Mouse (Mus musculus) cerebellum, adult 8-10 months (tissue): Measurements from ENCODE around the gene Pcp4.
A peak's percentile ranks its signal among the peaks of the same experiment; 100 is the strongest.
"Not testable (repeated sequence)": the region's sequence is repeated elsewhere in the genome, so short reads cannot be mapped to it uniquely, and the experiment has no call there.

ENCODE experiments used
- DNase-seq: peaks from one replicate; pipeline ENCODE4 v3.0.0; 2022

The Pcp4 gene

DNA sequence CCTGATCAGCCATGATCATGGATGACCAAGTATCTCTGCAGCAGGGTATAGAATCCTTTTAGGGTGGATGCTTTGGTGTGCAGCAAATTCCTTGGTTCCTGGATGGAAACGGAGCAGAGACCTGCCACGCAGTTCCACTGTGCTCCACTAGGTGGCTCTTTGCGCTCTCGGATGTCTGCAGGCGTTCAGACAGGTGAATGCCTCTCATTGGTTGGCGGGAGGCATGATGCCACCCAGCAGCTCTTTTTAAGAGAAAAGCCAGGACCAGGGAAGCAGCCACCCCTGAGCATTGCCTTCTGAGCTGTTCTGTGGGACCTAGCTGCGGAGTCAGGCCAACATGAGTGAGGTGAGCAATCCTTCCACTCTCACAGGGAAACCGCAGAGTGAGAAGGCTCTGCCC lies at the start of gene Pcp4:
Gene Pcp4 (plus strand): TSS at position 162 of the 400 bp plus-strand sequence.
- peak; percentile 83 for DNase-seq

DNA sequence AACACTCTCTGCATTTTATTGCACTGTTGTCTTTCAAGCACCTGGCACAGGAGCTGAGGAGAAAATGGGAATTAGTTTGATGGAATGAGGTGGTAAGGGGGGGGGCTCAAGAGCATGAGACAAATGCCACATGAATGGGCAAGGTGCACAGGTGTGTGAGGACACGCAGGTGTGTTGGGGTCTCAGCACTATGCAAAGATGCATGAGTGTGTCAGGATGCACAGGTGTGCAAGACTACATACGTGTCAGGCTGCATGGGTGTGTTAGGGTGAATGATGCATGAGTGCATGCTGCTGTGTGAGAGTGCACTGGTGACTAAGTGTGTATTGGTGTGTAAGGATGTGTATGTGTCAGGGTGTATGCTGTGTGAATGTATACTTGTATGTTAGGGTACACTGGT lies 42.4 kb upstream of the Pcp4 start:
- no peak for DNase-seq

DNA sequence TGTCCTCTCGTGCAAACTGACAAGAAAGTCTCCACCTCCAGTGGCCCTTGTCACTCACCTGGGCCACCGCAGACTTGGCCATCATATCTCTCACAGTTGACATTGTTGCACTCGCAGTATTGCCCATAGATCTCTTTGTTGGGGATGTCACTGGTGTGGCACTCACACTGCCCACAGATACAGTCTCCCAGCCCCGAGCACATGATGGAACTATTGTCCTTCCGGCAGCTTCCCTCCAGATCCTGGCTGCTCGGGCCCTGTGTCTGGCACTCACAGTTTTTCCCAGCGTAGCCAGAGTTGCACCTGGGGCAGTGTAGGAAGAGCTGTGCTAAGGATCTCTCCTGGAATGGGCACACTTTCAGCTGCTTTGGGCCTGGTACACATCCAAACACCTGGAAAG lies 40.7 kb upstream of the Pcp4 start:
- DNase-seq: no peak

DNA sequence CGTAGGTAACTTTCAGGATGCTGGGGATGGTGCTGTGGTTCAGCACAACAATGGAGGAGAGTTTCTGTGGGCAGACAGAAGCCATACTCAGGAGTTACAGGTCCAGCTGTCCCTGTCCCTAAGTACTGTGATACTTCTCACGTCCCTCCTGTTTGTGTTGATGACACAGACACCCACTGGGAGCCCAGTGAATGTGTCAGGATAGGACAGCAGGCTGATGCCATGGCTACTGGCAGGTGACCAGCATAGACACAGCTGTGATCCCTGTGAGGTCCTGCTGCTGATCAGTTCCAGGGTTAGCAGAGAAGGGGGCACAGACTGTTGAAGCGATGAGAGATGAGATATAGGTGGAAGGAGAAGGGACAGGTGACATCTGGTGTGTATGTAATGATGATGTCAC lies 38.4 kb upstream of the Pcp4 start:
- DNase-seq: no peak

DNA sequence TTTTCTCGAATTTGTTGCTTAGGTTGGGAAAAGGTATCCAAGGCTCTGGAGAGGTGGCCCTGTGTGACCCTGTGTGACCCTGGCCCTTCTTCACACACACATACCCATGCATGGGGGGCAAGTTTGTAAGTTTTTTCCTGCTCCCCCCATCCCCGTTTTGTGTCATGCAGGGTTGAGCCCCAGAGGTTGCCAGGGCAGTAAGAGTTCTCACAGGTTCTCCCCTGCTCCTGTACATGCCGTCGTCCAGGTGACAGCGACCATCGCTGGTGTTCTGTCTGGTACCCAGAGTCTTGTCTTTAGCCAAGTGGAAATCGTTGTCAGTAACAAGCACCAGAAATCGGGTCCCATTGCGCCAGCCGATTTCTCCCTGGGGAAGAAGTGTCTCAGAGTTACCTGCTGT lies 34.1 kb upstream of the Pcp4 start:
- no peak for DNase-seq

DNA sequence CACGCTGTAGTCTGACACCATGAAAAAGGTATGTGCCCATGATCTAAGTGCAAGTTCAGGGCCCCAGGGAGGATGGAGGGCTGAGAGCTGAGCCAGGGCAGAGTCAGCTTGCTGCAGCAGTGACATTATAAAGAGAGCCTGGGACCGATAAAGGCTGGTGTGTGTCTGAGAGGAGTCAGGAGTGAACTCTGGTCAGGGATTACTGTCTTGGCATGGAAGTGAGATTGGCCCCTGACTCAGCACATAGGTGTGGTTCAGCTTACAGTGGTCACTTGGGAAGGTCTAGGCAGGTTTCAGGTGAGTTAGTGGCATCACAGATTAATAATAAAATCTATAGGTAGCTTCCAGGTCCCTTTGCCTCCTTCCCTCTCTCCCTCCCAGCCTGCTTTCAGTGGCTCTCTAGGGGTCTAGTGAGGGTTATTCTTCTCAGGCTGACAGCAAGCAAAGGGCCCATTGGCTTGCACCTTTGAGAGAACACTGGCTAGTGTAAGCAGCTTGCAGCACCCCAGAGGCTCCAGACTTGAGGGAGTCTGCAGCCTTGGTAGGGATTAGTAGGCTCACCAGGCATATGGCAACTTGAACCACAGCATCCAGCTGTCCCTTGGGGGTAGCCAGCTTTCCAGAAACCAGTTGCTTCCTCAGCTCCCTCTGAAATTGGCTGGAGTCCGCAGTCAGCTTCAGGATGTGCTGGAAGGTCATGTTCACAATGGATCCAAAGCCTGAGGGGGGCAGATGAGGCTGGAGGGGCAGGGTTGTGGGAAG lies 33.2 kb upstream of the Pcp4 start:
- no peak for DNase-seq

DNA sequence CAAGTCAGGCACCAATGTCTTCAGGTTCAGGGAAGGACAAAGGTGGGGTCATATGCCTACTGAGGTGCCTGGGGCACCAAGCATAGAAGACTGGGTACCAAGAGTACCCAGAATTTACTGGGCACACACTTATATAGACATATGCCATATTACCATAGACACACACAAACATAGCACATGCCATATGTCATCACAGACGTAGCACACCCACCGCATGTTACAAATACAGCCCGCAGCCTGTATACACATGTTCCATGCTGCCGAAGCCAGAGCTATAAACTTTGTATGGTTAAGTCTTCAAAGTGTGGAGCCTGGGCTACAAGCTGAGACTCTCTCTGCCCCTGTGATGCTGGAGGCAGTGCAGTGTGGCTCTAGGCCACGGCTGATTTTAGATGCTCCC lies 28.5 kb upstream of the Pcp4 start:
- DNase-seq: no peak

DNA sequence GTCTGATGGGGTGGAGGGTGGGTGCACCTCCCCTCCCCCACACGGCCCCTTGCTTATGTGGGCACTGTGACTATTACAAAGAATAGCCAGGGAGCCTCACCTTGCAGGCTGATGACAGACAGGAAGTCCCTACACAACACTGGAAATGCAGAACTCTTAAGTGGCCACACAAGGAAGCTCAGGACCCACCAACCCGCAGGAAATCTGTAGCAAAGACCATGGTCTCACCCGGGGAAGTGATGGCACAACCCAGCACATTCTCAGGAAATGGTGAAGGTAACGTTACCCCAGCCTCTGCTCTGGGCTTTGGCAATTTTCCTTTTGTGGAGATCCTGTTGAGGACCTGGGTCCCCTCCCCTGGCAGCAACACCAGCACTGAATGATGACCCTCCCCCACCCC lies 27.7 kb upstream of the Pcp4 start:
- DNase-seq: no peak

DNA sequence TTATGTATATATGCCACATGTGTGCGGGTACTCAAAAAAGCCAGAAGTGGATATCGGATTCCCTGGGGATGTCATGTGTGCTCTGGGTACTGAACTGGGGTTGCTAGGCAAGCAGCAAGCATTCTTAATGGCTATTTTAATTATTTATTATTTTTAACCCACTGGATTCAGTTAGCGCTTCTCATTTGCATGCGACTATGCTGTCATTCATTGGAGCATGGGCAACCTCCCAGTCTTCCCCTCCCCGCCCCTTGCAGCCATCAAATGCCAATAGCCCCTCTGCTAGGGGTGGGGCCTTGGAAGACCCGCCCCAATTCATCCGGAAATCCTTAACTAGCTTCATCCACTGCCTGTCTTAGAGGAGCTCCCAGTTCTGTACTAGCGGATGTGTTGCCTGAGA lies 26.5 kb upstream of the Pcp4 start:
- no peak for DNase-seq

DNA sequence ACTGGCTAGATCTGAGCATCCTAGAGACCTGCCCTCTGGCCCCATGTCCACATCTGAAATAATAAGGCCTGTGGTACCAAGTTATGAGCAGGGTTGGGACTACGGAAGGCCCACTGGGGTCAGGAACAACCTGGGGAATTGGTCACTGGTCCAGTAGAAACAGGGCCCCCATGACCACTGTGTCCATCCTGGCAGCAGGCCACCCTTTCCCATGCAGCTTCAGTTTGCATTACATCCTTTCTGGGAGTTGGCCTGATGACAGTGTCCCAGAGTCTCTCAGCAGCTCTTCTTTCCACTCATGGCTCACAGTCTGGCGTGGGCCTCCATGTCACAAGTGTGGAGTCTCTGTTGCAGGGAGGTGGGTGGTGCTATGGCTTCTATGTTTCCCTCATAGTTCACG lies 25.6 kb upstream of the Pcp4 start:
- no peak for DNase-seq

DNA sequence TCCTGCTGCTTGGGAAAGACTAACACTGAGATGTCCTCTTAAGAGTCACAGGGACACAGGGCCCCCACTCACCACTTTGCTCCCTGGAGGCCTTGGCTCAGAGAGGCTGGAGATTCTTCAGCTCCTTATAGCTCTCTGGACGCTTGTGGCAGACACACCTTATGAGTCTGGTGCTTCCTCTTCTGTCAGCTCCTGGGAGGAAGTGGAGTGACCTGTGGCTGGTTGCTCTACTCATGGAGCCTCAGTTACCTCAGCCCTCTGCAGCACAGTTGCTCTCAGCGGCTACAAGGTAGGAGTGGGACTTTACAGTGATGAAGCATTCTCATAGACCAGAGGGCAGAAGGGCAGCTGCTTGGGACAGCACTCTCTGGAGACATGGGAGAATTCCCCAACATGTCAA lies 23.9 kb upstream of the Pcp4 start, which contains the start of gene Itgb2l:
Gene Itgb2l (minus strand): TSS at position 152 of the 400 bp plus-strand sequence.
- no peak for DNase-seq

DNA sequence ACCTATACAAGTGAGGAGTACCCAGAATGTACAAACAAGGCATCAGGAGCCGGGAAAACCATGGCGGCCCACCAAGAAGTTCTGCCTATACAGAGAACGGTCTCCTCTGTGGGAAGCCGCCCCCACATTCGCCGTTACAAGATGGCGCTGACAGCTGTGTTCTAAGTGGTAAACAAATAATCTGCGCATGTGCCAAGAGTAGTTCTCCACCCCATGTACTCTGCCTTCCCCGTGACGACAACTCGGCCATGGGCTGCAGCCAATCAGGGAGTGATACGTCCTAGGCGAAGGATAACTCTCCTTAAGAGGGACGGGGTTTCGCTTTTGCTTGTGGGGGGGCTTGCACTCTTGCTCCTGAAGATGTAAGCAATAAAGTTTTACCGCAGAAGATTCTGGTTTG lies 16.5 kb upstream of the Pcp4 start:
- not testable (repeated sequence) for DNase-seq

DNA sequence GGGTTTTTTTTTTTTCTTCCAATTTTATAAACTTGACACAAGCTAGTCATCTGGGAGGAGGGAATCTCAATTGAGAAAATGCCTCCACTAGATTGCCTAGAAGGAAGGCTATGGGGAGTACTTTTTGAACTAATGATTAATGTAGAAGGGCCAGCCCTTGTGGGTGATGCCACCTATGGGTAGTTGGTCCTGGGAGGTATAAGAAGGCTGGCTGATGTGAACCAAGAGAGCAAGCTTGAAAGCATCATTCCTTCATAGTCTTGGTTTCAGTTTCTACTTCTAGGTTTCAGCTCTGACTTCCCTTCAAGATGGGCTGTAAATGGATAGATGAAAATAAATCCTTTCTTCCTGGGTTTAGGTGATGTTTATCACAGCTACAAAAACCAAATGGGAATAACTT lies 13.3 kb upstream of the Pcp4 start:
- no peak for DNase-seq

DNA sequence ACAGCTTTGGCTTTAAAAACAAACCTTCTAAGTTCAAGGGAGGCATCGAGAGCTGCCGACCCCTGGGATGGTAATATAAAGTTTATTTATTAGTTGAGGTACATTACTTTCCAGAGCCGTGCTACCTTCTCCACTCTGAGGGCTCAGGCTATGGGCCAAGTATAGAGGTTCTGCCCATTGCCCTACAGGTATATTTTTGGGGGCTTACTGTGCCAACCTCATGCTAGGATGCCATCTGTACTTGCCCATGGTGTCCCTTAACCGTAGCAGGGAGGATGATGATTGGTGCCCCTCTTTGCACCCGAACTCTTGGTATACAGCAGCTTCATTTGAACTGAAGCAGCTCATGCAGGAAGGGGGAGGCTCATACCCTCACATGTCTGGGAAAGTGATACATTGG lies 9.8 kb upstream of the Pcp4 start:
- DNase-seq: no peak

DNA sequence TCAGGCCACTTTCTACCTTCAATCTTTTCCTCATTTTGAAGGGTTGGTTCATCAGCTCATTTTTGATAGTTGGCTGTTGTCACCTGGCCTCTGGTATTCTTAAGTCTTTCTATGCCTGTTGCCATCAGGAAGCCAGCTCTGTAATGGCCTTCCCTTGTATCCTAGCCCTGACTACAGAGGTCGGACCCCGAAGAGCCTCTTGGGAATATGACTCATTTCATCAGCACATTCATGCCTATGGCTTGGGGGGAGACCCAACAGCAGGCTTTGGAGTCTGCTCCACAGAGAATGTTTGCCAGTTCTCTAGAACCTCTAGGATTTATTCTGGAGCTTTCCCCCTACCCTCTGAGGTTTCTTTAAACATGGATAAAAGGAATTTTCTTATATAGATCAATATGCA lies 8.1 kb upstream of the Pcp4 start:
- no peak for DNase-seq

DNA sequence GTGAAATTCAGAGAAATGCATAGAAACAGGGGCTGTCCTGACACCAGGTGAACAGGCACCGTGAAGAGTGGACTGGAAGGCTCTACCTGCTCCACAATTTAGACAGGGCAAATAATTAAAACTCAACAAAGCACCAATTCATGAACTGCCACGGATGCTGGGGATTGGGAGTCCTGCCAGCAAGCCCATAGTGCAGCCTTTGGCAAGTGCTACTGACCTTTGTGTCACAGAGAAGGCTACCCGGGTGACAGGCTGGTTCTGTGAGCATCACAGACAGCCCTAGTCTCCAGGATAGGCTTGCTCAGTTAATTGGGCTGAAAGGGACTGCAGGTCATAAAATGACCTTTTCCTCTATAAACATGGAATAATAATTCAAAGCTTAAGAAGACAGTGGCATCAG lies 6.6 kb upstream of the Pcp4 start:
- DNase-seq: no peak

DNA sequence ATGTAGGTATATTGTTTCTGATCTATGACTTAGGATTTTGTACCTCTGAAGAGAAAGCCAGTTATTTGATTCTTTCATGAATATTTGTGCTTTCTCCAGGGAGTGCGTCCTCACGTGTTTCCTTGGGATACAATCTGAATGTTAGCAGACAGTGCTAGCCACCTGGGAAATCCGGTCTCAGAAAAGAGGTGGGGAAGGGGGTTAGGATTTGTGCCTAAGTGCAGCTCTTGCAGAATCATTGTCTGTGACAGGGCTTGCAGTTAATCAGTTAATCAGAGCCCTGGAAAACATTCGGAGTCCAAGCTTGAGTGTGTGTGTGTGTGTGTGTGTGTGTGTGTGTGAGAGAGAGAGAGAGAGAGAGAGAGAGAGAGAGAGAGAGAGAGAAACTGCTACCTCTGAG lies 605 bp downstream of the Pcp4 start:
- no peak for DNase-seq

DNA sequence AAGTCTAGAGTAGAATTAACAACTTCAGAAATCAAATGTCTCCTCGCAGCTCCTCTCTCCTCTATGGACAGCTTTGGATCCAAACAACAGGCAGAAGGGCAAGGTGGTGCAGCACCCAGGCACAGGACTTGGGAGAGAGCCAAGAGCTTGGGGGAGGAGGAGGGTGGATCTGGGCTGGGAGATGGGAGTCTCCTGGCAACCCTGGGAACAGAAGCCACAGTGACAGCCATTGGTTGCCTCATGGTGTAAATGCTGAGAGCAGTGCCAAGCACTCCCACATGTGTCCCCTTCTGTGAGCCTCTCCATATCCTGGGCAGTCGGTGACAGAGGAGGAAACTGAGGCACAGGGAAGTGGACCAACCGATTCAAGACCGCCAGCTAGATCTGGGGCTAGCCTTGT lies 1.3 kb downstream of the Pcp4 start:
- no peak for DNase-seq

DNA sequence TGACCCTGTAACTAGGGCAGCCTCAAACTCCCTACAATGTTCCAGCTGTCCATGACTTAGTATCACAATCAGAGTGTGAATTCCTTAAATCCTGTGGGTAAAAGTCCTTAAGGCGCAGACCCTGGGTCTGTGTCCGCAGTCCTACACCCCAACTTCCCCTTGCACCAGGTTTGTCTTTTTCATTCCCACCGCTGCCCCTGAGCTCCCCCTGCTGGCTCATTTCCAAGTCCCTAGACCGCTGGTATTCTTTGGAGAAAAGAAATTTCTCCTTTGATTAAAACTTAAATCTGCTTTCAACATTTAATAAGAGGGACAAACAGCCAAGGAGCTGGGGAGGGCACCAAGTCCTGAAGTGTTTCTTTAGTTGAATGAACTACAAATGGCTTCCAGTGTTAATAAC lies 2.2 kb downstream of the Pcp4 start:
- no peak for DNase-seq

DNA sequence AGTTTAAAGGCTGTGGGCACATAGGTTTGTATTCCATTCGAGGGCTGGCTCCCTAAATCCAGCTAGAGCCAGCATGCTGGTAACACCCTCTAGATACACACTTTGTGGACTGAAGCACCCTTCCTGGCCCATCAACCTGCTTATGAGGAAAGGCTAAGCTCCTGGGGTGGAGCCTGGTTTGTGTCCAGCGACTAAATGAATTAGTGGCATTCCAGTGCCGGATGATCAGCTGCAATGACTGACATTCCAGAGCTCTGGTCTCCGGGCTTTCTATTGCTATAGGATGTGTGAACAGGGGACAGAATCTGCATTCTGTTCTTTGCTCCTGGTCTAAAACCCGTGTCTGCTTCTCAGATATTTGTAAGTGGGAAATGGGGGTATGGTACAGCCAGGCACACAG lies 5.0 kb downstream of the Pcp4 start:
- no peak for DNase-seq

DNA sequence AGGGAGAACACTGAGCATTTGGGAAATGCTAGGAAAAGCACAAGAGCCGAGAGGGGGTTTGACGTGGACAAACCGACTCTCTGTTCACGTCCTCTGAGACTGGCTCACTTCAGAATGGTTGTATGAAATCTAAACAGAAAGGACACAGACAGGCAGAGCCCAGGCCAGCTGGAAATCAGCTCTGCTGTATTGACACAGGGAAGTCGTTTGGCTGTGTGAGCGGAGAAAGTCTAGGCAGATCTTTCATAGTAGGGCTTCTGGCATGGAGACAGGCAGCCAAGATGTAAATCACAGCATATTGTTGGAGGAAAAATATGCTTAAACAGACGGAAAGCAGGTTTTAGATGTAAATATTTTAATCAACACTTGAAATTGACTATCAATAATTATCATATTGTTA lies 5.4 kb downstream of the Pcp4 start:
- no peak for DNase-seq

DNA sequence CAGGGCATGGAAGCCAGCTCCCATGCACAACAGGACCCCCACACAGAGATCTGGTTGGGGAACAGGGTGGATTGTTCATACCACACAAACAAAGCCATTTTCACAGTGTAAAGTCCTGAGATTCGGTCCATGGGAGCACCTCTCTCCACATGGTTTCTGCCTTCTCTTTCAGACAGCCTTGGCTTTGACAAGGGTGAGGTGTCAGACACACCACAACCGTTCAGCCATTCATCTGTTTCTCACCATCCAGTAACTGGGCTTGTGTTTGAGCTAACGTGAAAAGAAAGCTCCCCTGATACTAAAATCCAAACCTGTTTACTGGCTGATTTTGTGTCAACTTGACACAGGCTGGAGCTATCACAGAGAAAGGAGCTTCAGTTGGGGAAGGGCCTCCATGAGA lies 6.8 kb downstream of the Pcp4 start:
- no peak for DNase-seq

DNA sequence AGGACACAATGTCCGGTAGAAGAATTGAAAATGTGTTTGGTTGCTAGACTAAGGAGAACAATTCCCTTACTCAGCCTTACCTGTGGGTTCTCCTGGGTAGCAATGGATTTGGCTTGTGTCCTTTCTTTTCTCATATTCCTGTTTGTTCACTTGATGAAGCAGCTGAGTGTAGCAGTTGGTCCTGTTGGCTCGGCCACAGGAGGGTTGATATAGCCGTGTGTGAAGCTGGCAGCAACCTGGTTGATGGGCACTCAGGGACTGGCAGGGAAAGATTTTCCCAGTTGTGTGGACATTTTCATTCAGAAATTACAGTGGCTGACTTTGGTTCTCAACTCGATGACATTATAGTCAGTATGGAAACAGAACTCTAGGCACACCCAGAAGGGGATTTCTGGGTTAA lies 14.4 kb downstream of the Pcp4 start:
- DNase-seq: no peak

DNA sequence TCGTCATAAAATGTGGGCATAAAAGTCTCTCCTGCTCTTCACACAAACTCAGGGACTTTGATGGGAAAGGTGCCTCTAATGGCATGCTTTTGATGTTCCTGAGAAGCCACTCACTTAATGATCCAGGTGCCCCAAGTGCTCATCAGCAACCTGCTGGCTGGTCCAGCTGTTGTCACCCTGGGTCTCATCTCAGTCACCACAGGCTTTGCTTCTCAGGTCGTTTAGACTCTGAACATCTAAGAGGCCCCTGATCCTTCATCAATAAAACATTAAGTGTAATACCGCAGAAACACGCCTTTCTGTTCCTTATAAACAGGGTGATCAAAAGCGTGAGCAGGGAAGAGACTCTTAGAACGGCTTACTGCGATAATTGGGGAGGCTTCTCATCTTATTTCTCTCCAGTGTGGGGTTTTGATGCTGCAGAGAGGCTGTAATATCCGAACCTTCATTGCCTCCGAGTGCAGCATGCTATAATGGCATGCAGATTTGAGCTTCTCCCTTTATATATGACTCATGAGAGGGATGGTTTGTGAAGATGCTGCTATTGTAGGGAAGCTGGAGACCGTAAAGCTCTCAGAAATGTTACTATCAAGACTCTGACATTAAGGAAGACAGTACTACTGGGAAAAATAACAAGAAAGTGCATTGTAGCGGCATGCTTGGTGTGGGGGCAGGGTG lies 19.7 kb downstream of the Pcp4 start:
- DNase-seq: no peak

DNA sequence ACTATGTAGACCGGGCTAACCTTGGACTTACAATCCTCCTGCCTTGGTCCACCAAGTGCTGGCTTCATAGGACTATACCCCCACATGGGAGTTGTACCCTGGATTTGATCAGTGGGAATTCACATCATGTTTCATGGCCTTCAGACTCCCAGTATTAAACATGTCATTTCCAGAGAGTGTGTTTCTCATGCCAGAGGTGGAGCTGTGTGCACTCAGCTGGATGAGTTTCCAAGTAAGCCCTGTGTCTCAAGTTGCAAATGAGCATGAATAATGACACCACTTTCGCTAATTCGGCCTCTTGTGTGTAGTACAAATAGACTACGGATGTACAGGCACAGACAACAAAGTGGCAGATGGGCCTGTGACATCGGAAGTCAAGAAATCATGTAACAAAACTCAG lies 20.6 kb downstream of the Pcp4 start:
- no peak for DNase-seq
